Mouse (Mus musculus) layer of hippocampus, adult 2 months (tissue): ENCODE measurements around the gene Spag8. TPM values are rescaled to one million over a fixed set of nuclear protein-coding genes. Genes with fewer than 3 reads are reported as not detected.
A peak's percentile ranks its signal among the peaks of the same experiment; 100 is the strongest.

Source experiments
- DNase-seq, 2 experiments: peaks; one replicate each; pipeline ENCODE4 v3.0.0; 2022; ENCODE audit warnings: low spot score in 2 of 2
- H3K27ac ChIP-seq: fragments of 200-600 bp; 2 replicates; pipeline ENCODE4 v1.8.1; 2022
- H3K4me3 ChIP-seq: fragments of 200-600 bp; 2 replicates; pipeline ENCODE4 v1.8.1; 2022; ENCODE audit warnings: mild to moderate bottlenecking
- CTCF ChIP-seq: fragments of 200-600 bp; conservative IDR thresholded peaks from 2 replicates; pipeline ENCODE4 v1.8.1; 2022; ENCODE audit warnings: antibody characterized with exemption, mild to moderate bottlenecking, moderate library complexity
- total RNA-seq, 2 experiments: library from RNA; stranded (reverse); gene quantifications; 2 replicates each; pipeline ENCODE4 v1.2.3; 2021

Gene Spag8
- total RNA-seq, 2 experiments from 2014 or later, result 2.0 to 2.5 TPM

DNA sequence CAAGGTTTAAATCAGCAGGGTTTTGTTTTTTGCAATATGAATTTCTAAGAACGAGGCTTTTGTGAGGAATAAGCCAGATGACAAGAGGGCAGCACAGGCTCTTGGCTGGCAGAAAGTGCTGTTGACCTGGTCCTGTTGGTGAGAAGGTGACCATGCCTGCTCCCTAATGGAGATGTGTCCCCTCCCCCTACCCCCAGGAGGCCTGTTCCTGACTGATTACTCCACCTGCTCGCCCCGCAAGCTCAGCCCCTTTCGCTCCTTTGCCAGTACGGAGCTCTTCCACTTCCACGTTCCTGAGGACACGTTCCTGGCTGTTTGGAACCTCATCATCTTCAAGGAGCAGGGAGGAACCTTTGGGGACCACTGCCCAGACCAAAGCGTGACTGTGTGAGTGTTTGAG lies 20.3 kb upstream of the Spag8 start:
- no peak for DNase-seq
- no peak for TF ChIP-seq CTCF
- Histone ChIP-seq H3K27ac (no peak overlapping the region), H3K4me3 (no peak overlapping the region)

DNA sequence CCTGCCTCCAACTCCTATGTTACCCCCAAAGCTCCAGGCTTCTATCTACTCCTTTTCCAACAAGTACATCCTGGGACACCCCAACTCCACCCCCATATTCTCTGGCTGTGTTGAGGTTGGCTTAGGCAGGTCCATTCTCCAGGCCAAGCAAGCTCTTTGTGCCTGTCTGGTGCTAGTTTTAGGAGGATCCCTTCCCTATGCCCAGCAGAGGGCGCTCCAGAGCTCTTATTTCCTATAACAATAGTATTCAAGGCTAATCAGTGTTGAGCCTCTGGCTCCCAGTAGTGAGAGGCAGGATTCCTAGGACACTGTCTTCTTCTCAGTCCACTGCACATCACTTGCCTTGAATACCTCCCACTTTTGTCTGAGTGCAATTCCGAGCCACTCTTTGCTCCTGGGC lies 18.7 kb upstream of the Spag8 start:
- peak; percentile 96 for TF ChIP-seq CTCF
- H3K4me3 ChIP-seq, result no peak overlapping the region

DNA sequence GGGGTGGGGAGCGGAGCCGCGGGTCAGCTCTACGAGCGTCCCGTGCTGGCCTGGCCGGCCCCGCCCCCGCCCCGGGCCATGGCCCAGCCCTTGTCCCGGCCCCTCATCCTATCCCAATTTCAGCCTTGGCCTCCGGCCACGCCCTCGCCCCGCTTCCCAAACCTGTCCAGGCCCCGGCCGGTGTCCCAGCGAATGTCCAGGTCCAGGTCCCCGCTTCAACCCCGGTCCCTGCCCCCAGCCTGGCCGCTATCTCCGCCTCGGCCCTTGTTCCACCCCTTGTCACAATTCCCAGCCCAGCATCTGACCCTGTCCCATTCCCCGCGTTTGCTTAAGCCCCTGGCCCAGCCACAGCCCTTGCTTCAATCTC lies 16.0 kb upstream of the Spag8 start:
- H3K4me3 ChIP-seq, result peak overlapping the region; percentile 80
- H3K27ac ChIP-seq, result peak overlapping the region; percentile 92
- no peak for TF ChIP-seq CTCF
- no peak for DNase-seq

More for the DNA sequence above, 18.7 kb upstream of the Spag8 start:
- no peak overlapping the region for H3K27ac ChIP-seq
- DNase-seq, result peak; percentile 85 to 92

DNA sequence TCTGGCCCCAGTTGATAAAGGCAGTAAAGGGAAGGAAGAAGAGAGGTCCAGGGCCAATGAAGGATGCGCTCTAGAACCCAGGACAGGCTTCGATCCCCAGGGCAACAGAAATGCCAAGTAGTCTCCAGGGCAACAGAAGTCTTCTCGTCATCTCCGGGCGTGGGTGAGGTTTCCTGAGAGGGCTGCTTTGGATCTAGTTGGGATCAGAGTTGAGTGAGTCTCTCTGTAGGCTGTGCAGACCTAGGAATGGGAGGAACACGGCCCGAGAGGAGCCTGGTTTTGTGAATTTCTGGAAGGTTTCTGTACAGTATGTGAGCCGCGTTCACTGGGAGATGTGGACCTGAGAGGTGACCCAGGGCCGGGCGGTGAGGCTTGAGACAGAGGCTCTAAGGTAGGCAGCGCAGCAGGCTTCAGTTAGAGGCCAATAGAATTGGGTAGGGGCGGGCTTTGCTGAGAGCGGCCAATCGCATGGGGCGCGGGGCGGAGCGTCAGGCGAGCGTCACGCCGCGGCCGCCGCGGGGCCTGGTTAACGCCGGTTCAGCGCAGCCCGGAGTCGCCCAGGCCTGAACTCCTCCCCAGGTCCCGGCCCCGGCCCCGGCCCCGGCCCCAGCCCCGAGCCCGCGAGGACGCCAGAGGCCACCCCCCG lies 15.5 kb upstream of the Spag8 start, which contains the start of the genes Tmem8b and Fam221b:
TSS of gene Tmem8b (plus strand) at position 190 of the 646 bp plus-strand sequence.
TSS of gene Fam221b (minus strand) at position 364 of the 646 bp plus-strand sequence.
- DNase-seq, result peak; percentile 88 to 90
- H3K27ac ChIP-seq, result peak within 1 kb of the TSS; percentile 92
- no peak for TF ChIP-seq CTCF
- H3K4me3 ChIP-seq, result peak within 1 kb of the TSS; percentile 80

DNA sequence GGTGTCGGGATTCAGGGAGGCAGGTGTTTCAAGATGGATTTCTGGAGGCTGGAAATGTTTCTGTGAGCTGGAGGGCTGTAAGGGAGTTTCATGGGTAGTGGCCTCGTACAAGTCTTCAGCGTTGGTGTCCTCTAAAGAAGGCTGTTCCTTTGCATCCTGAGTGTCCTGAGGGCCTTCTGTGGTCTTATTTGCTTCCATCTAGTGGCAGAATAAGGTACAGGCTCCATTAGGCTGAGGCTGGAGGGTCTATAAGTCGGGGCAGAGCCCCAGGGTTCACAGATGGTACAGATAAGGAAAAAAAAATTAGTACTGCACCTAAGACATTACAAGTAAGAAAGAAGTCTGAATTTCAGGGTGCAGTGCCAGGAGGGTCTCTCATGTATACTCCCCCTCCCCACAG lies 13.0 kb upstream of the Spag8 start:
- peak; percentile 80 for TF ChIP-seq CTCF
- no peak for DNase-seq

DNA sequence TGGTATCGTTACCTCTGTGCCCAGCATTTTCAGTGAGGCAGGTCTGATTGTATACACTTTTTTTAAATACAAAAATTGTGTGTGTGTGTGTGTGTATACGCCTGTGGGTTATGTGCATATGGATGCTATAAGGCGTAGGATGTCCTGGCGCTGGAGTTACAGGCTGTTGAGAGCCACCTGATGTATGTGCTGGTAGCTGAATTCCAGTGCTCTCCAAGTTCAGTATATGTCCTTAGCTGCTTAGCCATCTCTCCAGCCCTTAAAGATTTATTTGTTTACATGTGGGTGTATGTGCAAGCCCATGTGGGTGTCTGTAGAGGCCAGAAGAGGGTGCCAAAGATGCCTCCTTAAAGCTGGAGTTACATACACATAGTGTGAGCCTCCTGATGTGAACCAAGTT lies 3.8 kb upstream of the Spag8 start:
- Histone ChIP-seq H3K27ac (peak overlapping the region; percentile 98), H3K4me3 (peak overlapping the region; percentile 89)
- peak; percentile 38 for TF ChIP-seq CTCF
- DNase-seq, result no peak

More for the DNA sequence above, 13.0 kb upstream of the Spag8 start:
- Histone ChIP-seq H3K4me3 (no peak overlapping the region), H3K27ac (no peak overlapping the region)

DNA sequence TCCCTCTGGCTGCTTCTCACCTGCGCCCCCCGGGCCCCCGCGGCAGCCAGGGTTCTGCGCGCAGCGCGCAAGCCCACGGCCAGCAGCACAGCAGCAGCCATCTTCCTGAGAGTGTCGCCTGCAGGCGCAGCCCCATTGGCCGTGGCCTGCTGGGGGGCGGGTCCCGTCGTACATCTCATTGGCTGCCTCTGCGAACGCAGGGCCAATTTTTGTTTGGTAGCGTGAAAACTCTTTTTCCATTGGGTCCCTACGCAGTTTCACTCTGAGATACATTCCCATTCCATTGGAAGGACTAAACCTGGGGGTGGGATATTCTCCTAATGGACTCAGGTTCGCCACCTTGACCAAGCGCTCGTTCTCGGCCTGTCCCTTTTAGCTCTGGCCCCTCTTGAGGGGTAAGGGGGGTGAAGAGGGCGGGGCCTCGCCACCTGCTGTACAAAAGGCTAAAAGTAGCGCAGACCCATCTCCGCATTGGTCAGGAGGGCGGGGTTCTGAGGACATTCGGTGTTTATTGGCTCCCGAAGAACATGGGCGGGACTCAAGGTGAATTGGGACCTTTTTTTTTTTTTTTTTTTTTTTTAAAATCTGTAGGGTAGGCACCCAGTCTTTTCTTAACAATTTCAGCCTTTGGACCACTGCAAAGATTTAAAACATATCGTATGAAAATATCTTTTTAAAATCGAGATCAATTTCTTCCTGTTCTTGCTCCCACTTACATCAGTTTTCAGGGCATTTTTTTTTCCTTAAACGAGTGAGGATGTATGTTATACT lies 3.1 kb upstream of the Spag8 start, which contains the start of gene Hint2:
TSS of gene Hint2 (minus strand) at position 128 of the 771 bp plus-strand sequence.
- peak; percentile 93 to 97 for DNase-seq
- Histone ChIP-seq H3K27ac (peak within 1 kb of the TSS; percentile 98), H3K4me3 (peak within 1 kb of the TSS; percentile 89)
- TF ChIP-seq CTCF, result no peak; the same call in 1 of the 2 replicates

DNA sequence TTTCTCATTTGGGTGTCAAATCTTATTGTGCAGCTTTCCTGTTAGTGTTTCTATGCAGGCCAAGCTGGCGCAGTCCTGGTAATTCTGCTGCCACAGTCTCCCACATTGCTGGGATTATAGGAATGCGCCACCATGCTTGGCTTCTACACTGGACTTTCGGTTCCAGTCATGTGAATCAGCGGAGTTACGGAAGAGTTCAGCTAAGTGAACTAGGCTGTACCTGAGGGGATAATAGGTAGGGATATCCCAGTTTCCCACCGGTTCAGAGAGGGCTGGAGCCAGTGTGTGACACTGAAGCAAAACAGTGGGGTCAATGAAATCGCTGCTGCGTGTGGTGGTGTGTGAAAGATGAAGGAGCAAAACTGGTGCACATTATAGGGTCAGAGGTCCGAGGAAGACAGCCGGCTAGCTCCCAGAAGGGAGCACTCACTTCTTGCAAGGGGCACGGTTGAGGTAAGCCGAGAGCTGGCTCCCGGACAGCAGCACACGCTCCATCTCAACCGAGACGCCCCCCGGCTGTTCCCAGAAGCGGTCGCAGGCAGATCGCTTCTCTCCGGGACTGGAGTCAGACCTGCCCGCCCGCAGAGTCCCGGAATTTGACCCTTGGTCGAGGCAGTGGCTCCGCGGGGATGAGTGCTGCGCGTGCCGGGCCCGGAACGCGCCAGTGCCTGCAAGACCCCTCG lies 2.4 kb upstream of the Spag8 start:
- TF ChIP-seq CTCF, result no peak
- Histone ChIP-seq H3K27ac (peak overlapping the region; percentile 98), H3K4me3 (peak overlapping the region; percentile 89)
- DNase-seq, result no peak

DNA sequence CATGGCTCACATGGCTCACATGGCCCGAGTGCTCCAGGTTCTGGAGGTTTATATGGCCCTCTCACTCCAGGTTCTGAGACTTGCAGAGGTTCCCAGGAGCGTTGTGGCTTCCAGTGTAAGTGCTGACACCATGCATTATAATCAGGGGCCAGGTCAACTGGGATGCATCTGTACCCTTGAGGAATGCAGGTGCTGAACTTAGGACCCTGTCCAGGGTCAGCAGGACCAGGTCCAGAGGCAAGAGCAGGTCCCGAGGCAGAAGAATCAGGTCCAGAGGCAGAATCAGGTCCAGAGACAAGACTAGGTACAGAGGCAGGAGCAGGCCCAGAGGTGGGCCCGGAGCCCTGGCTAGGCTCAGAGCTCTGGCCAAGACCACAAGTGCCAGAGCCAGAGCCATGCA lies 668 bp downstream of the Spag8 start:
- DNase-seq, result no peak
- no peak for TF ChIP-seq CTCF
- Histone ChIP-seq H3K4me3 (no peak overlapping the region), H3K27ac (peak overlapping the region; percentile 21; the same call in 1 of the 2 replicates)

DNA sequence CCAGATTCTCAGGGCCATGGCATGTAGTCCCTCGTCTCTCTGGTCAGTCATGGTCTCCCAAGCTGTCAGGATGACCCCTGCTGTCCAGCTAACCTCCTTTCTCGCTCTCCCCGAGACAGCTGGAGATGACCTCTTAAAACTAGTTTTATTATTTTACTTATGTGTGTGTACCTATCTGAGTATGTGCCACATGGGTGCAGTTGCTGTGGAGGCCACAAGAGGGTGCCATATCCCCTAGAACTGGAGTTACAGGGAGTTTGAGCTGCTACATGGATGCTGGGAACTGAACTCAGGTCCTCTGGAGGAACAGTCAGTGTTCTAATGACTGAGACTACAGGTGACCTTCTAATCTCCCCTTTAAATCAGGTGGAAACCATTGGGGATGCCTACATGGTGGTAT lies 3.6 kb downstream of the Spag8 start:
- DNase-seq, result no peak
- peak; percentile 59 for TF ChIP-seq CTCF
- H3K4me3 ChIP-seq, result no peak overlapping the region
- H3K27ac ChIP-seq, result no peak overlapping the region

DNA sequence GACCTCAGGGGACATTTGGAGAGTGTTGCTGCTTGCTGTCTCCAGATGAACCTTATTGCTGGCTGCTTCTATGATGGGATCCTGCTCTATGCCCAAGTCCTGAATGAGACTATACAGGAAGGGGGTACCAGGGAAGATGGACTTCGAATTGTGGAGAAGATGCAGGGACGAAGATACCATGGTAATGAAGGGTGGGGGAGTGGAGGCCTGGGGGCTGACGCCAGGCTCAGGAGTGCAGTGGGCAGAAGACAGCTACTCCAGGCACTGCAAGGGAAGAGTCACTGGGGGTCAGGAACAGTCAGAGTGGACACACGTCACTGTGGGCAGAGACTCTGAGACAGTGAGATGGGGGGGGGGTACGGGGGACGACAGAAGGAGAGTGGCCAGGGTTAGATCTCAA lies 12.9 kb downstream of the Spag8 start:
- H3K4me3 ChIP-seq, result no peak overlapping the region
- DNase-seq, result no peak
- no peak overlapping the region for H3K27ac ChIP-seq
- no peak for TF ChIP-seq CTCF

DNA sequence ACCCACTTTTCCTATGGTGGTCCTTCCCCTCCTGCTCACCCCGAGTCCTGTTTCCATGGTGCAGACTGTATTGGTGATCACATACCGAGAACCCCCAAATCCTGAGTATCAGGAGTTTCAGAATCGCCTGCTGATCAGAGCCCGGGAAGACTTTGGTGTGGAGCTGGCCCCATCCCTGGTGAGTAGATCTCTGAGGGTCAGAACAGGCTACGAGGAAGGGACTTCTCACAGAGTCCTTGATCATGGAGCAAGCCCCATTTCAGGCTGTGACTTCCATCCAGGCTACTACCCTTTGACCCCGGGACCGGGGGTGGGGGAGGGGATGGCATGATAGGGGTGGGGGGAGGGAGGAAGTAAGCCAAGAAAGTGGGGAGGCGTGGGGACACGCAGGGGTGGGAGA lies 13.3 kb downstream of the Spag8 start:
- DNase-seq, result no peak
- Histone ChIP-seq H3K27ac (no peak overlapping the region), H3K4me3 (no peak overlapping the region)

DNA sequence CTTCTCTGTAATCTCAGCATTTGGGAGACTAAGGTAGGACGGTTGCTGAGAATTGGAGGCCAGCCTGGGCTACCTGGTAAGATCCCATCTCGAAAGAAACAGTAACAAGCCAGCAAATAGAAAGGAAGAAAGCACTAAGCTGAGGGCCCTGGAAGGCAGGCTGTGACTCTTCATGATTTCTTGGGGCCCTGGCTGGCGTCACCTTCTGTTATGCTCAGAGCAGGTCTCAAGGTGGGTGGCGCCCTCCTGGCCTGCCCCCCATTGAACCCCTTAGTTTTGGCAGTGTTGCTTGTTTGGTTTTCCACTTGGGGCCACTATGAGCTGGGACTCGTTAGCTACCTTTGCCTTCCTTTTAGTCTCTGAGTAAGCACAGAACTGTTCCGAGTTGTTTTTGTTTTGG lies 16.6 kb downstream of the Spag8 start:
- TF ChIP-seq CTCF, result no peak
- DNase-seq, result no peak
- Histone ChIP-seq H3K27ac (no peak overlapping the region), H3K4me3 (no peak overlapping the region)

More for the DNA sequence above, 13.3 kb downstream of the Spag8 start:
- TF ChIP-seq CTCF, result no peak
